Mouse (Mus musculus) heart, postnatal 36 days (tissue): ENCODE data around the gene Prkag3. TPM values are rescaled to one million over a fixed set of nuclear protein-coding genes. Genes with fewer than 3 reads are reported as not detected.

Experiments
- DNase-seq, 2 experiments: peaks; one replicate each; pipeline ENCODE4 v3.0.0; 2021 to 2022
- intact Hi-C: fragments of 180-260 bp; cut with DNase I; formaldehyde crosslinking; loops from one replicate; pipeline ENCODE4 v1.15.1; 2025
- total RNA-seq, 2 experiments: library from RNA; stranded (reverse); gene quantifications; 2 replicates each; pipeline ENCODE4 v1.2.3; 2021

Prkag3 gene
- total RNA-seq, 2 experiments from 2014 or later, result 1.1 to 1.4 TPM

DNA sequence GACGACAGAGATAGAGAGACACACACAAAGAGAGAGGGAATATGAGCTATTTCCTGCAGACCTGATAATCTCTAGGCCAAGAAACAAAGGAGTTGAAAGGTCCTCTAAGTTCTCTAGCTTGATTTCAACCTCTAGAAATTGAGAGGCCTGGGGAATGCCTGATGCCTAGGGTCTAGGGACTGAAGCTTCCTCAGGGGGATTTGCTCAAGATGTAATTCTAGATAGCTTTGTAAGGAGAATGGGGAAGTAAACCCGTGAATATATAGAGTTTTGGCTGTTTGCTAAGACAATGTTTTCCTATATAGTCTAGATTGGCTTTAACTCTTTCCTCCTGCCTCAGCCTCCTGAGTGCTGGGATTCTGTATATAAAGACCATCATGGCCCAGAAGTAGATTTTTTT is 34.1 kb downstream of the Prkag3 start:
- DNase-seq, result no peak
- intact Hi-C loops, result loop anchor here (2.0 to 5.0 kb wide), 2 partner anchors 34 to 102 kb away; partner anchors contain the start of gene Prkag3

DNA sequence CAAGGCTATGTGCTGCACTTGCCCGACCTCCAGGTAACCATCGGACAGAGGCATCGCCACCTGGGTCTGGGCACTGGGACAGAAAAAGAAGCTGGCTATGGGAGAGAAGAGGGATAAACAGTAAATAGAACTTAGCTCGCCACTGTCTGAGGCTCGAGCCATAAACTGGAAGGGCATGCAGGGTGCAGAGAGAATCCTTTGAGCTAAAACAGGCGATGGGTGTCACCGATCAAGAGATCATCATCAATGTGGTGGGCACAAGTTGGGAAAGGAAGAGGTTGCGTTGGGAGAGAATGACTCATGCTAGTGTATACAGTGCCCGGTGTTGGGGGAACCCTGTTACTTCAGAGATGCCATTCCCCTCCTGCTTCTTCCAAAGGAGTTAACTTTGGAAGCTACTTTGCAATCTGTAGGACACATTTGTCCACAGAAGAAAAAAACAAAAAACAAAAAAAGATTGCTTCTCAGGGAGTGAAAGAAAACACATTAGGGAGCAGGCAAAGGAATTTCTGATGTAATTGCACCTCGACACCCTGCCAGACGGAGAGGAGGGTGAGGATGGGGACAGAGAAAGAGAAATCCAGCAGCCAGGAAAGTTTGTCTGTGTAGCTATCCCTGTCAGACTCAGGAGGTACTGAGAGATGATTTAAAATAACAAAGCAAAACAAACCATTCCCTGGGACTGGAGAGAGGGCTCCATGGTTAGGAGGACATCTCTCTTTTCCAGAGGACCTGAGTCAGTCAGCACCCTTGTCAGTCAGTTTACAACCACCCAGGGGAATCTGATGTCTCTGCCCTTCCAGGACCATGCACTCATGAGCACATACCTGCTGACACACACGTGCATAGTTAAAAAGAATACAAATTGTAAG is 34.9 kb downstream of the Prkag3 start:
- intact Hi-C loops, result loop anchor here (2.0 to 5.0 kb wide), 2 partner anchors 35 to 103 kb away; partner anchors contain the start of gene Prkag3
- no peak for DNase-seq

GRCm38 (mm10) chr1:74713099-74713858 is 35.7 kb downstream of the Prkag3 start, which contains the start of gene Cyp27a1:
Cyp27a1 (plus strand) TSS chr1:74713574.
- intact Hi-C loops, result loop anchor here (5.0 kb wide), 1 partner anchor 104 kb away; no protein-coding TSS in a partner anchor
- peak; percentile 75 to 83 for DNase-seq

DNA sequence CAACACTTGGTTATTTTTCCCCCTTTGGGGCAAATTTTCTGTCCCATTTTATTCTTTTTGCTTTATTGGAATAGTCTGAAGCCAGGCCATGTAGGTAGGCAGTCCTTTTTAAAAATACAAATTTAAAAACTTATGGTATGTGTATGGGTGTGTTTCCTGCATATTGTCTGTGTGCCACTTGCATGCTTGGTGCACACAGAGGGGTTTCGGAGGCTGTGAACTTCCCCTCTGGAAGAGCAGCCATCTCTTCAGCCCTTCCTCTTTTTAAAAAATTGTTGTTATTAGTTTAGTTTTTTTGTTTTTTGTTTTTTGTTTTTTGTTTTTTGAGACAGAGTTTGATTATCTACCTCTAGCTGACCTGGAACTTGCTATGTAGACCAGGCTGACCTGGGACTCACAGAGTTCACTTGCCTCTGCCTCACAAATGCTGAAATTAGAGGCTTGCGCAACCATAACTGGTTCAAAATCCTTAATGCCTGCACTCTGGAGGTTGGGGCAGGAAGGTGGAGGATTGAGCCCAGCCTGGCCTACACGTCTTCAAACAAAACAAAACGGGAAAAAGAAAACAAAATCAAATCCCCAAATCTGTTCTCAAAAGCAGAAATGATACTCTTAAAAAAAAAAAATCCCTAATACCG is 36.4 kb downstream of the Prkag3 start:
- no peak for DNase-seq
- intact Hi-C loops, result loop anchor here (5.0 kb wide), 1 partner anchor 105 kb away; no protein-coding TSS in a partner anchor

- DNase-seq, result no peak
- intact Hi-C loops, result loop anchor here (5.0 kb wide), 1 partner anchor 105 kb away; no protein-coding TSS in a partner anchor
These were observed 37.0 kb downstream of the Prkag3 start for GRCm38 (mm10) chr1:74712046-74712445.

- DNase-seq, result no peak
- intact Hi-C loops, result no loop called here
These were observed 39.5 kb downstream of the Prkag3 start for GRCm38 (mm10) chr1:74709566-74709965.

GRCm38 (mm10) chr1:74705016-74705415 is 44.0 kb downstream of the Prkag3 start:
- no peak for DNase-seq
- intact Hi-C loops, result no loop called here

- intact Hi-C loops, result no loop called here
- DNase-seq, result no peak
These were observed 44.9 kb downstream of the Prkag3 start for GRCm38 (mm10) chr1:74704156-74704555.

GRCm38 (mm10) chr1:74702142-74702553 is 46.9 kb downstream of the Prkag3 start:
- intact Hi-C loops, result no loop called here
- DNase-seq, result no peak

DNA sequence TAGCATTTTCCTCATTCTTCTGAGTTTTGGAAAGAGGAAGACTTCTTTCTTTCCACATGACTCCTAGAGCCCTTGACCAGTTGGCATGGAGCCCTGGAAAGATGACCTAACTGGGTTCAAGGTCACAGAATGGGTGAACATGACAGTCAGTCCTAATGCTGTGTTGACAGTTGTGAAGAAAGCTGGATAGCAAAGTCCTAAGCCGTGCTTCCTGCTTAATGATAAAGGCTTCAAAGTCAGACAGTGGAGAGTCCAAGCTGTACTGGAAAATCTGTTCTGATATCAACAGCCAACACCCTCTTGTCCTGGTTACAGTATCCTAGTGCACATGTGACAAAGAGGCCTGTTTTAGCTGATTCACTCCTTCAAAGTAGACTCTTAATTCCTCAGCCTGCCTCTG is 50.2 kb downstream of the Prkag3 start:
- intact Hi-C loops, result no loop called here
- DNase-seq, result peak; percentile 40 to 43

DNA sequence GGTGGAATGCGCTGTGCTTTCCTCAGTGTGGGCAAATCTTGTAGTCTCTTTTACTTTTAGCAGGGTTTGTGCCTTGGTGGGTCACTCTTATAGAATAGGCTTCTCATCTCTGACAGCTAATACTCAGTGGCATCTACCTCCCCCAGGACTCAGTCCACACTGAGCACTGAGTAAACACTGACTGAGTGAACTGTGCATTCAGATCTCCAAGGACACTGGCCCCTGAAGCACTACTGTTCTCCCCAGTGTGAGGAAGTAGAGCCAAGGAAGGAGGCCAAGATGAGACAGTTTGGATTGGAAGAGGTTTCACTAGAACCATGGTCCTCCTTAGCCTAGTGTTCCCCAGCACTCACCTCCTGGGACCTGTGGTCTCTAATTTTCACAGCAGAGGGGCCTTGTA is 50.7 kb downstream of the Prkag3 start:
- intact Hi-C loops, result no loop called here
- peak in 1 of 2 experiments; percentile 18 for DNase-seq

GRCm38 (mm10) chr1:74697416-74697815 is 51.6 kb downstream of the Prkag3 start:
- no peak for DNase-seq
- intact Hi-C loops, result no loop called here

DNA sequence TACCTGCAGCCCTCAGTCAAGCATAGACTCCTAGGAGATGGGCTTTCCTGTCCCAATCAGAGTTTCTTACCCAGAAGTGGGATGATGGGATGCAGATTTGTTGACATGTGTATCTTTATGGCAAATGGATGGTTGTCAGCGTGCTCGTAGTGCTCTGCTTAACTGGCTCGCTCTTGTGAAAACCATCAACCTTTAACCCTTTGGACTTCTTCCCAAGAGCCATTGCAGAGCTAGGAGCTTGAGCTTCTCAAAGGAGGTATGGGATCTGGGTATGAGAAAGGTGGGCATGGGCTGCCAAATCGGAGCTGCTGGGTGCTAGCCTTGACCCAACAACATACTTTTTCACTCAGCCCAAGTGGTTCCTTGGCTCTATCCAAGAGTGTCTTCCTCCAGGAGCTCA is 53.2 kb downstream of the Prkag3 start:
- no peak for DNase-seq
- intact Hi-C loops, result no loop called here

DNA sequence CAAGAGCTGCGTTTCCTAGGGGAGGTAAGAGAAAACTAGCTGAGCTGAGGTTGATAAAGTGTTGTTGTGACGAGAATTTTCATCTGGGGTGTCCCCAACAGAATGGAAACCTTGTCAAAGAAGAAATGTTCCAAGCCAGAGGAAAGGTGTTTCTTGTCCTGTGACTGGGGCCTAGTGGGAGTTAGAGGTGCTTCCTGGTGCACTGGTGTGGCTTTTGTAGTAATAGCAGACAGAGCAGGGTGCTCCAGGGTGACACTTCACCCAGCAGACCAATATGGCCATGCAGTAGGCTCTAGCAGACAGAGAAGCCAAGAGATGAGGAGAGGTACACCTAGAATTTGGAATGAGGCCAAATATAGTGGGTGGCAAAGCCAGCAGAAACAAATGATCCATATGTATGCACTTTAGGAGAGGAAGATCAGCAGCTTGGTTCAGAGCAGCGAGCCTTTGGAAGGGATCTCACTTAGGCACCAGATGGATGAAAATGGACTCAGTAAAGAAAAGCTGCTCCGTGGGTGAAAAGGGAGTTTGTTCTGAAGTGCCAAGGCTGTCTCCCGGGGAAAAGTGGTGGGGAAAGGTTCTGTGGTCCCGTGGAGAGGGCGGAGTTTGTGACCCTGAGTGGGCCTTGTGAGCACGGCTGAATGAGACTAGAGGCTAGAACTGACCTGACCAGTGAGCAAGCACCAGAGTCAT is 55.0 kb downstream of the Prkag3 start:
- intact Hi-C loops, result no loop called here
- no peak for DNase-seq

Other genes with a start within 250 kb of the Prkag3 start
- 10 to 100 TPM; 12.1 to 12.6 TPM for gene Cnot9, start 243.2 kb downstream of the Prkag3 start, total RNA-seq
- not detected for gene Plcd4, start 206.3 kb downstream of the Prkag3 start, total RNA-seq
- 10 to 100 TPM in 1 of 2 experiments, 1 to 10 TPM in 1; 6.7 to 10.1 TPM for gene Usp37, start 204.9 kb downstream of the Prkag3 start, total RNA-seq
- gene Zfp142, start 161.0 kb downstream of the Prkag3 start, total RNA-seq, result 10 to 100 TPM in 1 of 2 experiments, 1 to 10 TPM in 1; 8.4 to 10.2 TPM
- 10 to 100 TPM; 28.7 to 37.0 TPM for gene Bcs1l, start 160.9 kb downstream of the Prkag3 start, total RNA-seq
- 10 to 100 TPM; 16.1 to 17.4 TPM for gene Rnf25, start 147.8 kb downstream of the Prkag3 start, total RNA-seq
- 1 to 10 TPM in 1 of 2 experiments, under 1 TPM in 1; 0.65 to 1.1 TPM for gene Stk36, start 147.8 kb downstream of the Prkag3 start, total RNA-seq
- gene Ttll4, start 87.5 kb downstream of the Prkag3 start, total RNA-seq, result 10 to 100 TPM; 10.1 to 11.5 TPM
- 10 to 100 TPM; 13.5 to 18.4 TPM for gene Cyp27a1, start 35.6 kb downstream of the Prkag3 start, total RNA-seq
- gene Wnt6, start 22.7 kb upstream of the Prkag3 start, total RNA-seq, result under 1 TPM; 0.14 to 0.33 TPM
- gene Wnt10a, start 42.3 kb upstream of the Prkag3 start, total RNA-seq, result not detected
- gene Cdk5r2, start 105.7 kb upstream of the Prkag3 start, total RNA-seq, result not detected
- not detected for gene Fev, start 136.2 kb upstream of the Prkag3 start, total RNA-seq
- gene Cryba2, start 143.9 kb upstream of the Prkag3 start, total RNA-seq, result not detected
- gene Cfap65, start 186.4 kb upstream of the Prkag3 start, total RNA-seq, result not detected
- under 1 TPM in 1 of 2 experiments, not detected in 1; 0.14 TPM for gene Ihh, start 202.5 kb upstream of the Prkag3 start, total RNA-seq